In the genomic region with DNA sequence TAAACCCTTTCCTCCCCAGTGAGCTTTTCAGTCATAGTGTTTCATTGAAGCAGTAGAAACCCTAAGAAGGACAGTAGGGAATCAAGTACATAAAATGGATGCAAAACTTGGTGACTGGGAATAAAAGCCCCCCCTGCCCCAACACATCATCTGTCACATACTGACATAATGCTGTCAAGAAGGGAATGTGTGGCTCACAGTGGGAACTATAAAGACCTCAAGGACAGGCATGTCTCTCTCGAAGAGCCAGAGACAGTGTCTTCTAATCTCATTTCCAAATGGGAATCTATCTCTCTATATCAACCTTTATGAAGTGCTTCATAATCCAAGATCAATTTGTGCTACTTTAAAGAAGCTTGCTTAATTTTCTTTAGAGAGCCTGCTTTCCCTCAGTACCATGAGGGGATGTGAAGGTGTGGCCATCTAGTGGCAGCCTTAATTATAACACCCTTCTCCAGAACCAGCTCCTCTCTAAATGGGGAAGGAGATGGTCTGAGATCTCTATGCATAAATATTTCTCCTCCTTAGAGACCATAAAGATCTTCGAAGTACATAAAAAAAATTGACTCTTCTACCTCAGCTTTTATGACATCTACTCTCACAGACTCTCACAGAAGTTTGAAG, we compare ENCODE assay signal across 9 mouse cellular contexts.
DNase-seq lines count a peak whose midpoint lies in the region; ATAC-seq lines count a peak whose summit lies in the region.
"Had no signal": no experiment of that assay in that cellular context is flagged by ENCODE, and none has a peak within 500 bp of the region (broad histone marks: within the 10 kb centered on the region; RNA-seq: fewer than 3 reads in every experiment).

No protein-coding gene starts in this region.

- H3K4me3 ChIP-seq in heart, embryonic 16.5 days (ENCODE audit: low read length): no peak overlapping the region
- H3K4me3 ChIP-seq in lung, embryonic 16.5 days (ENCODE audit: low read length): no peak overlapping the region
- H3K4me3 ChIP-seq: liver, embryonic 13.5 days had no signal

- no peak overlapping the region for H3K27ac ChIP-seq in heart, embryonic 16.5 days (ENCODE audit: low read length)
- H3K27ac ChIP-seq in lung, embryonic 16.5 days (ENCODE audit: low read length): no peak overlapping the region
- H3K27ac ChIP-seq: liver, embryonic 13.5 days had no signal

- H3K9ac ChIP-seq in heart, embryonic 16.5 days (ENCODE audit: low read length): no peak overlapping the region
- H3K9ac ChIP-seq in lung, embryonic 16.5 days (ENCODE audit: low read length): no peak overlapping the region
- H3K9ac ChIP-seq: liver, embryonic 13.5 days had no signal

- DNase-seq in cerebellum, adult 9-11 months: no peak
- DNase-seq in NIH3T3 (ENCODE audit: low read depth): peak; percentile 78
- DNase-seq in embryo, embryonic 11 days: peak; percentile 64
- peak; percentile 23 to 65 for DNase-seq in kidney, postnatal 36 days
- DNase-seq in retina, postnatal 7 days (ENCODE audit: low read depth, low spot score): peak; percentile 33
- DNase-seq: liver, embryonic 13.5 days had no signal

- no peaks in the 10 kb centered on the region for H3K4me1 ChIP-seq in heart, embryonic 16.5 days (ENCODE audit: control insufficient read depth, insufficient read depth, low read length)
- H3K4me1 ChIP-seq in lung, embryonic 16.5 days (replicated peaks; ENCODE audit: control insufficient read depth, insufficient read depth, low read length): no peaks in the 10 kb centered on the region
- H3K4me1 ChIP-seq: liver, embryonic 13.5 days had no signal

- H3K9me3 ChIP-seq in heart, embryonic 16.5 days (replicated peaks; ENCODE audit: control insufficient read depth, low read length): no peaks in the 10 kb centered on the region
- H3K9me3 ChIP-seq in lung, embryonic 16.5 days (ENCODE audit: control insufficient read depth, low read length): no peaks in the 10 kb centered on the region
- H3K9me3 ChIP-seq: liver, embryonic 13.5 days had no signal

- 19% methylated on average over 2 of the region's 2 CpGs for WGBS in heart, embryonic 16.5 days
- 22% methylated on average over 2 of the region's 2 CpGs for WGBS in lung, embryonic 16.5 days

- peak; percentile 78 for ATAC-seq in cerebellum, adult (ENCODE audit: insufficient number of reproducible peaks, low FRiP score, low TSS enrichment)
- ATAC-seq in heart, embryonic 16.5 days (replicated peaks; ENCODE audit: extremely low read depth, insufficient read depth, low FRiP score): no peak
- ATAC-seq in lung, embryonic 16.5 days (ENCODE audit: low read depth): peak; percentile 57; the same call in 1 of the 2 replicates

- H3K27me3 ChIP-seq in heart, embryonic 16.5 days (ENCODE audit: control insufficient read depth, insufficient read depth, low read length): no peaks in the 10 kb centered on the region
- no peaks in the 10 kb centered on the region for H3K27me3 ChIP-seq in lung, embryonic 16.5 days (ENCODE audit: control insufficient read depth, insufficient read depth, low read depth, low read length)
- H3K27me3 ChIP-seq: liver, embryonic 13.5 days had no signal

- no peaks in the 10 kb centered on the region for H3K36me3 ChIP-seq in heart, embryonic 16.5 days (ENCODE audit: control insufficient read depth, insufficient read depth)
- no peaks in the 10 kb centered on the region for H3K36me3 ChIP-seq in lung, embryonic 16.5 days (ENCODE audit: control insufficient read depth, insufficient read depth, low read length)
- H3K36me3 ChIP-seq: liver, embryonic 13.5 days had no signal

- peak overlapping the region; percentile 28; the same call in 1 of the 2 replicates for H3K4me2 ChIP-seq in heart, embryonic 16.5 days (ENCODE audit: low read depth, low read length)
- H3K4me2 ChIP-seq in lung, embryonic 16.5 days (ENCODE audit: low read depth, low read length): no peak overlapping the region
- H3K4me2 ChIP-seq: liver, embryonic 13.5 days had no signal
